Mouse (Mus musculus): Measurements from ENCODE around the gene Gm20458.

The Gm20458 gene

GRCm38 (mm10) chr2:164505619-164506347 is 45.0 kb downstream of the Gm20458 start:
- DNase-seq, result no peak

- no peak for DNase-seq
Measured at GRCm38 (mm10) chr2:164507811-164508210, 47.0 kb downstream of the Gm20458 start.

GRCm38 (mm10) chr2:164510621-164511190 is 49.9 kb downstream of the Gm20458 start:
- DNase-seq, result no peak

- peak; percentile 94 for DNase-seq
Measured at GRCm38 (mm10) chr2:164512121-164512909, 51.5 kb downstream of the Gm20458 start.

- peak; percentile 99 for DNase-seq
Measured at GRCm38 (mm10) chr2:164513389-164513788, 52.6 kb downstream of the Gm20458 start.

GRCm38 (mm10) chr2:164514916-164515315 is 54.1 kb downstream of the Gm20458 start:
- no peak for DNase-seq

- no peak for DNase-seq
Measured at GRCm38 (mm10) chr2:164515897-164516296, 55.1 kb downstream of the Gm20458 start.

GRCm38 (mm10) chr2:164516592-164516991 is 55.8 kb downstream of the Gm20458 start:
- no peak for DNase-seq

- peak; percentile 96 for DNase-seq
Measured at GRCm38 (mm10) chr2:164517485-164518221, 56.9 kb downstream of the Gm20458 start.

- no peak for DNase-seq
Measured at GRCm38 (mm10) chr2:164518266-164519170, 57.8 kb downstream of the Gm20458 start.

- no peak for DNase-seq
Measured at GRCm38 (mm10) chr2:164519171-164519526, 58.4 kb downstream of the Gm20458 start.

GRCm38 (mm10) chr2:164520782-164521181 is 60.0 kb downstream of the Gm20458 start:
- DNase-seq, result no peak

- no peak for DNase-seq
Measured at GRCm38 (mm10) chr2:164521841-164522240, 61.1 kb downstream of the Gm20458 start.

- no peak for DNase-seq
Measured at GRCm38 (mm10) chr2:164522280-164522679, 61.5 kb downstream of the Gm20458 start.

GRCm38 (mm10) chr2:164523301-164523773 is 62.6 kb downstream of the Gm20458 start:
- no peak for DNase-seq

GRCm38 (mm10) chr2:164528557-164528956 is 67.8 kb downstream of the Gm20458 start:
- no peak for DNase-seq

GRCm38 (mm10) chr2:164531169-164531568 is 70.4 kb downstream of the Gm20458 start:
- DNase-seq, result no peak

- DNase-seq, result no peak
Measured at GRCm38 (mm10) chr2:164534315-164534714, 73.5 kb downstream of the Gm20458 start.

GRCm38 (mm10) chr2:164537003-164537402 is 76.2 kb downstream of the Gm20458 start:
- DNase-seq, result no peak
